In the genomic region with DNA sequence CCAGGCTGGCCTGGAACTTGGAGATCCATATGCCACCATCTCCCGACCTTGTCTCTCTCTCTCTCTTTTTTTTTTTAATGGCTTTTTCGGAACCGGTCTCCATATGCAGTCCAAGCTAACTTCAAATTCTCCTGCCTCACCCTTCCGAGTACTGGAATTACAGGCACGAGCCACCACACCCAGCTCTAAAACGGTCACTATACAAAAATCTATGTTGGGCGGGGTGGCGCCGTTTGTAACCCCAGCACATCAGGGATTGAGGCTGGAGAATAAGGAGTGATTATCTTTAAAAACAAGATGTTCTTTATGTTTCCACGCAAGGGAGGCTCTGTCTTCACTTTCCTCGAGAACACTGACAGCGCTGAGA, we compare ENCODE assay signal across 8 mouse cellular contexts. TPM values are rescaled to one million over a fixed set of nuclear protein-coding genes. Genes with fewer than 3 reads are reported as not detected.
DNase-seq lines count a peak whose midpoint lies in the region; ATAC-seq and TF ChIP-seq lines count a peak whose summit lies in the region.

No protein-coding gene starts in this region.

- peak overlapping the region; percentile 89 for H3K9ac ChIP-seq in heart, embryonic 13.5 days

- 5% methylated on average over 12 of the region's 12 CpGs for WGBS in heart, embryonic 13.5 days
- WGBS in hindbrain, embryonic 10.5 days, result 5% methylated on average over 12 of the region's 12 CpGs

- H3K27me3 ChIP-seq in heart, embryonic 13.5 days (replicated peaks), result no peaks in the 10 kb centered on the region
- H3K27me3 ChIP-seq in G1E (ENCODE audit: insufficient read depth, low read length), result peaks cover 1% of the 10 kb centered on the region; the same call in 1 of the 2 replicates
- 0 out of 2 replicates have a peak, but pooled peaks cover 4% of the 10 kb centered on the region for H3K27me3 ChIP-seq in hindbrain, embryonic 10.5 days (ENCODE audit: insufficient read depth, poor library complexity, severe bottlenecking)

- H3K36me3 ChIP-seq in heart, embryonic 13.5 days, result peaks cover 34% of the 10 kb centered on the region
- peaks cover 58% of the 10 kb centered on the region for H3K36me3 ChIP-seq in G1E (replicated peaks)
- H3K36me3 ChIP-seq in hindbrain, embryonic 10.5 days, result peaks cover 54% of the 10 kb centered on the region

- no peak for ATAC-seq in heart, embryonic 13.5 days (ENCODE audit: extremely low read depth, insufficient number of reproducible peaks, low FRiP score, low TSS enrichment)
- no peak for ATAC-seq in G1E (ENCODE audit: extremely low read depth, insufficient number of reproducible peaks, low FRiP score, poor library complexity, severe bottlenecking)
- peak; percentile 15; the same call in 1 of the 2 replicates for ATAC-seq in megakaryocyte-erythroid progenitor cell, adult 5-6 weeks (replicated peaks; ENCODE audit: low FRiP score, low TSS enrichment, poor library complexity, severe bottlenecking)

- peak overlapping the region; percentile 78 for H3K4me2 ChIP-seq in heart, embryonic 13.5 days

- no peaks in the 10 kb centered on the region for H3K9me3 ChIP-seq in heart, embryonic 13.5 days
- H3K9me3 ChIP-seq in G1E (replicated peaks), result no peaks in the 10 kb centered on the region
- no peaks in the 10 kb centered on the region for H3K9me3 ChIP-seq in hindbrain, embryonic 10.5 days

- no peak for TF ChIP-seq CTCF in G1E (IDR thresholded peaks at IDR 0.05; ENCODE audit: low read depth, low read length)

- peak overlapping the region; percentile 87 for H3K4me3 ChIP-seq in heart, embryonic 13.5 days
- peak overlapping the region; percentile 87 for H3K4me3 ChIP-seq in G1E (ENCODE audit: low read depth, low read length)
- H3K4me3 ChIP-seq in hindbrain, embryonic 10.5 days, result peak overlapping the region; percentile 82

- H3K4me1 ChIP-seq in heart, embryonic 13.5 days, result peaks cover 25% of the 10 kb centered on the region
- peaks cover 73% of the 10 kb centered on the region for H3K4me1 ChIP-seq in G1E (ENCODE audit: insufficient read depth, low read depth, low read length)
- peaks cover 53% of the 10 kb centered on the region for H3K4me1 ChIP-seq in hindbrain, embryonic 10.5 days (replicated peaks)

- peak overlapping the region; percentile 95 for H3K27ac ChIP-seq in heart, embryonic 13.5 days (replicated peaks)
- peak overlapping the region; percentile 98 for H3K27ac ChIP-seq in hindbrain, embryonic 10.5 days

- DNase-seq in heart, postnatal 4 days, result no peak
- DNase-seq in G1E (ENCODE audit: low spot score), result no peak
- DNase-seq in hindbrain, embryonic 10.5 days (ENCODE audit: low spot score), result no peak
- no peak for DNase-seq in cerebellum, postnatal 4 days (ENCODE audit: low spot score in 2 of 2)
- DNase-seq in spleen, postnatal 10 days (ENCODE audit: low spot score in 2 of 2), result no peak
- no peak for DNase-seq in cerebellum, postnatal 36 days

RNA-seq across cellular contexts. Expression of a gene that starts 0.3 kb away (rescaled TPM):
- 43.5 and 50.5 TPM in 2 replicates for polyA plus RNA-seq in heart, embryonic 13.5 days (2015; fragmentation: Nextera tagmentation; extraction: Ambion mirVana)
- total RNA-seq in heart, postnatal 4 days (2021), result 10 to 100 TPM; 26.3 to 32.2 TPM
- 39.9 and 59.9 TPM in 2 replicates for total RNA-seq in G1E (2014; fragmentation: Nextera tagmentation)
- 51.0 and 53.3 TPM in 2 replicates for total RNA-seq in G1E (2017)
- polyA plus RNA-seq in G1E (2012), result 23.4 and 33.1 TPM in 2 replicates
- 70.1 and 75.9 TPM in 2 replicates for polyA plus RNA-seq in hindbrain, embryonic 10.5 days (2016; fragmentation: Nextera tagmentation; extraction: Ambion mirVana)
- 27.0 and 32.4 TPM in 2 replicates for total RNA-seq in megakaryocyte-erythroid progenitor cell, adult 5-6 weeks (2014; fragmentation: Nextera tagmentation)
- total RNA-seq in megakaryocyte-erythroid progenitor cell, adult 5-6 weeks (2017), result 15.0 and 26.4 TPM in 2 replicates

RNA-seq across cellular contexts. Expression of a gene that starts 4.6 kb away (rescaled TPM):
- 19.8 and 21.0 TPM in 2 replicates for polyA plus RNA-seq in heart, embryonic 13.5 days (2015; fragmentation: Nextera tagmentation; extraction: Ambion mirVana)
- 10 to 100 TPM; 32.6 to 32.7 TPM for total RNA-seq in heart, postnatal 4 days (2021)
- 61.9 and 73.7 TPM in 2 replicates for total RNA-seq in G1E (2014; fragmentation: Nextera tagmentation)
- 31.1 and 33.1 TPM in 2 replicates for total RNA-seq in G1E (2017)
- 87.9 and 103 TPM in 2 replicates for polyA plus RNA-seq in G1E (2012)
- polyA plus RNA-seq in hindbrain, embryonic 10.5 days (2016; fragmentation: Nextera tagmentation; extraction: Ambion mirVana), result 29.6 and 32.2 TPM in 2 replicates
- 11.9 and 13.3 TPM in 2 replicates for total RNA-seq in megakaryocyte-erythroid progenitor cell, adult 5-6 weeks (2014; fragmentation: Nextera tagmentation)
- 1.0 and 2.3 TPM in 2 replicates for total RNA-seq in megakaryocyte-erythroid progenitor cell, adult 5-6 weeks (2017)

RNA-seq across cellular contexts. Expression of a gene that starts 18.8 kb away (rescaled TPM):
- polyA plus RNA-seq in heart, embryonic 13.5 days (2015; fragmentation: Nextera tagmentation; extraction: Ambion mirVana), result 22.8 and 27.7 TPM in 2 replicates
- total RNA-seq in heart, postnatal 4 days (2021), result 10 to 100 TPM; 24.2 to 25.1 TPM
- total RNA-seq in G1E (2014; fragmentation: Nextera tagmentation), result 48.8 and 56.3 TPM in 2 replicates
- total RNA-seq in G1E (2017), result 76.8 and 81.1 TPM in 2 replicates
- 73.6 and 77.5 TPM in 2 replicates for polyA plus RNA-seq in G1E (2012)
- polyA plus RNA-seq in hindbrain, embryonic 10.5 days (2016; fragmentation: Nextera tagmentation; extraction: Ambion mirVana), result 53.0 and 58.9 TPM in 2 replicates
- 132 and 133 TPM in 2 replicates for total RNA-seq in megakaryocyte-erythroid progenitor cell, adult 5-6 weeks (2014; fragmentation: Nextera tagmentation)
- 51.3 and 68.8 TPM in 2 replicates for total RNA-seq in megakaryocyte-erythroid progenitor cell, adult 5-6 weeks (2017)

RNA-seq across cellular contexts. Expression of a gene that starts 19.5 kb away (rescaled TPM):
- 17.7 and 18.4 TPM in 2 replicates for polyA plus RNA-seq in heart, embryonic 13.5 days (2015; fragmentation: Nextera tagmentation; extraction: Ambion mirVana)
- 10 to 100 TPM; 37.9 to 40.6 TPM for total RNA-seq in heart, postnatal 4 days (2021)
- total RNA-seq in G1E (2014; fragmentation: Nextera tagmentation) (197 and 209 TPM in 2 replicates), G1E (2017) (10.8 and 15.8 TPM in 2 replicates)
- polyA plus RNA-seq in G1E (2012), result 18.2 and 29.7 TPM in 2 replicates
- 18.3 and 20.7 TPM in 2 replicates for polyA plus RNA-seq in hindbrain, embryonic 10.5 days (2016; fragmentation: Nextera tagmentation; extraction: Ambion mirVana)
- total RNA-seq in megakaryocyte-erythroid progenitor cell, adult 5-6 weeks (2014; fragmentation: Nextera tagmentation), result 71.8 and 74.8 TPM in 2 replicates
- 18.4 and 19.8 TPM in 2 replicates for total RNA-seq in megakaryocyte-erythroid progenitor cell, adult 5-6 weeks (2017)

RNA-seq across cellular contexts. Expression of a gene that starts 22.7 kb away (rescaled TPM):
- polyA plus RNA-seq in heart, embryonic 13.5 days (2015; fragmentation: Nextera tagmentation; extraction: Ambion mirVana), result 741 and 743 TPM in 2 replicates
- total RNA-seq in heart, postnatal 4 days (2021), result 100 to 1,000 TPM; 908 to 913 TPM
- total RNA-seq in G1E (2014; fragmentation: Nextera tagmentation) (677 and 817 TPM in 2 replicates), G1E (2017) (849 and 1,028 TPM in 2 replicates)
- 299 and 510 TPM in 2 replicates for polyA plus RNA-seq in G1E (2012)
- polyA plus RNA-seq in hindbrain, embryonic 10.5 days (2016; fragmentation: Nextera tagmentation; extraction: Ambion mirVana), result 1,604 and 1,655 TPM in 2 replicates
- total RNA-seq in megakaryocyte-erythroid progenitor cell, adult 5-6 weeks (2014; fragmentation: Nextera tagmentation), result 823 and 947 TPM in 2 replicates
- total RNA-seq in megakaryocyte-erythroid progenitor cell, adult 5-6 weeks (2017), result 678 and 844 TPM in 2 replicates
